Mouse (Mus musculus): Measurements from ENCODE around the gene Klrb1a. TPM values are rescaled to one million over a fixed set of nuclear protein-coding genes. Genes with fewer than 3 reads are reported as not detected.

Gene Klrb1a
- polyA plus RNA-seq, 1 experiment, result not detected

- TF ChIP-seq POLR2A (IDR thresholded peaks at IDR 0.05; ENCODE audit: borderline replicate concordance, control insufficient read depth, low read depth, low read length) (no peak), CTCF (IDR thresholded peaks at IDR 0.05; ENCODE audit: control insufficient read depth, insufficient read depth, low read length) (no peak)
- WGBS, result 64% methylated on average over 4 of the region's 4 CpGs
- no peak overlapping the region for H3K27ac ChIP-seq (ENCODE audit: control insufficient read depth, insufficient read depth, low read depth, low read length, poor library complexity)
Measured at GRCm38 (mm10) chr6:128589426-128589825, 33.9 kb downstream of the Klrb1a start.

GRCm38 (mm10) chr6:128587619-128588018 is 35.7 kb downstream of the Klrb1a start:
- TF ChIP-seq CTCF (IDR thresholded peaks at IDR 0.05; ENCODE audit: control insufficient read depth, insufficient read depth, low read length) (no peak), POLR2A (IDR thresholded peaks at IDR 0.05; ENCODE audit: borderline replicate concordance, control insufficient read depth, low read depth, low read length) (no peak)
- Histone ChIP-seq H3K4me1 (ENCODE audit: control insufficient read depth, insufficient read depth, low read length) (no peaks in the 10 kb centered on the region; the same call in 1 of the 2 replicates), H3K4me3 (replicated peaks; ENCODE audit: control insufficient read depth, low read depth, low read length) (no peak overlapping the region), H3K27ac (ENCODE audit: control insufficient read depth, insufficient read depth, low read depth, low read length, poor library complexity) (no peak overlapping the region; the same call in 1 of the 2 replicates)
- WGBS, result 59% methylated on average over 6 of the region's 6 CpGs

More at GRCm38 (mm10) chr6:128589426-128589825, 33.9 kb downstream of the Klrb1a start:
- Histone ChIP-seq H3K4me3 (replicated peaks; ENCODE audit: control insufficient read depth, low read depth, low read length) (no peak overlapping the region), H3K4me1 (ENCODE audit: control insufficient read depth, insufficient read depth, low read length) (no peaks in the 10 kb centered on the region; the same call in 1 of the 2 replicates)

GRCm38 (mm10) chr6:128585642-128586245 is 37.6 kb downstream of the Klrb1a start:
- TF ChIP-seq CTCF (IDR thresholded peaks at IDR 0.05; ENCODE audit: control insufficient read depth, insufficient read depth, low read length) (no peak), POLR2A (IDR thresholded peaks at IDR 0.05; ENCODE audit: borderline replicate concordance, control insufficient read depth, low read depth, low read length) (no peak)
- WGBS, result 57% methylated on average over 11 of the region's 11 CpGs

GRCm38 (mm10) chr6:128584070-128584660 is 39.2 kb downstream of the Klrb1a start:
- no peak overlapping the region for H3K27ac ChIP-seq (ENCODE audit: control insufficient read depth, insufficient read depth, low read depth, low read length, poor library complexity)
- TF ChIP-seq CTCF (IDR thresholded peaks at IDR 0.05; ENCODE audit: control insufficient read depth, insufficient read depth, low read length) (no peak), POLR2A (IDR thresholded peaks at IDR 0.05; ENCODE audit: borderline replicate concordance, control insufficient read depth, low read depth, low read length) (no peak)
- 22% methylated on average over 10 of the region's 10 CpGs for WGBS
- no peak overlapping the region for H3K4me3 ChIP-seq (replicated peaks; ENCODE audit: control insufficient read depth, low read depth, low read length)
- H3K4me1 ChIP-seq (ENCODE audit: control insufficient read depth, insufficient read depth, low read length), result no peaks in the 10 kb centered on the region; the same call in 1 of the 2 replicates

More at GRCm38 (mm10) chr6:128585642-128586245, 37.6 kb downstream of the Klrb1a start:
- Histone ChIP-seq H3K4me3 (replicated peaks; ENCODE audit: control insufficient read depth, low read depth, low read length) (no peak overlapping the region), H3K27ac (ENCODE audit: control insufficient read depth, insufficient read depth, low read depth, low read length, poor library complexity) (no peak overlapping the region), H3K4me1 (ENCODE audit: control insufficient read depth, insufficient read depth, low read length) (no peaks in the 10 kb centered on the region; the same call in 1 of the 2 replicates)

- no peak within 1 kb of the TSS for H3K27ac ChIP-seq (ENCODE audit: control insufficient read depth, insufficient read depth, low read depth, low read length, poor library complexity)
- 67% methylated on average over 11 of the region's 11 CpGs for WGBS
- H3K4me1 ChIP-seq (ENCODE audit: control insufficient read depth, insufficient read depth, low read length), result no peaks in the 10 kb centered on the region
- H3K4me3 ChIP-seq (replicated peaks; ENCODE audit: control insufficient read depth, low read depth, low read length), result no peak within 1 kb of the TSS
- no peak for TF ChIP-seq CTCF (IDR thresholded peaks at IDR 0.05; ENCODE audit: control insufficient read depth, insufficient read depth, low read length)
- no peak for TF ChIP-seq POLR2A (IDR thresholded peaks at IDR 0.05; ENCODE audit: borderline replicate concordance, control insufficient read depth, low read depth, low read length)
Measured at GRCm38 (mm10) chr6:128581508-128581907, 41.8 kb downstream of the Klrb1a start, which contains the start of gene A2ml1. A2ml1 (minus strand) TSS chr6:128581608.

- no peak for TF ChIP-seq CTCF (IDR thresholded peaks at IDR 0.05; ENCODE audit: control insufficient read depth, insufficient read depth, low read length)
- no peak for TF ChIP-seq POLR2A (IDR thresholded peaks at IDR 0.05; ENCODE audit: borderline replicate concordance, control insufficient read depth, low read depth, low read length)
- H3K4me3 ChIP-seq (replicated peaks; ENCODE audit: control insufficient read depth, low read depth, low read length), result no peak overlapping the region
- WGBS, result 74% methylated on average over 9 of the region's 9 CpGs
- no peak overlapping the region for H3K27ac ChIP-seq (ENCODE audit: control insufficient read depth, insufficient read depth, low read depth, low read length, poor library complexity)
- no peaks in the 10 kb centered on the region for H3K4me1 ChIP-seq (ENCODE audit: control insufficient read depth, insufficient read depth, low read length)
Measured at GRCm38 (mm10) chr6:128577301-128577700, 46.0 kb downstream of the Klrb1a start.

- WGBS, result 86% methylated on average over 11 of the region's 11 CpGs
- H3K4me1 ChIP-seq (ENCODE audit: control insufficient read depth, insufficient read depth, low read length), result no peaks in the 10 kb centered on the region
- TF ChIP-seq POLR2A (IDR thresholded peaks at IDR 0.05; ENCODE audit: borderline replicate concordance, control insufficient read depth, low read depth, low read length) (no peak), CTCF (IDR thresholded peaks at IDR 0.05; ENCODE audit: control insufficient read depth, insufficient read depth, low read length) (no peak)
Measured at GRCm38 (mm10) chr6:128566589-128566988, 56.7 kb downstream of the Klrb1a start.

More at GRCm38 (mm10) chr6:128566589-128566988, 56.7 kb downstream of the Klrb1a start:
- H3K4me3 ChIP-seq (replicated peaks; ENCODE audit: control insufficient read depth, low read depth, low read length), result no peak overlapping the region
- H3K27ac ChIP-seq (ENCODE audit: control insufficient read depth, insufficient read depth, low read depth, low read length, poor library complexity), result no peak overlapping the region

Other genes starting within 250 kb of the Klrb1a start
- not detected in 2 replicates for gene Tex52, start 248.1 kb downstream of the Klrb1a start, polyA plus RNA-seq (2011; ENCODE audit: insufficient read depth, insufficient read length, low replicate concordance, missing spikeins)
- not detected in 2 replicates for gene Gm44596, start 248.0 kb downstream of the Klrb1a start, polyA plus RNA-seq (2011; ENCODE audit: insufficient read depth, insufficient read length, low replicate concordance, missing spikeins)
- 1.3 TPM in 1 of 2 replicates, not detected in the other for gene Nrip2, start 224.2 kb downstream of the Klrb1a start, polyA plus RNA-seq (2011; ENCODE audit: insufficient read depth, insufficient read length, low replicate concordance, missing spikeins)
- 11.4 and 38.0 TPM in 2 replicates for gene Itfg2, start 198.6 kb downstream of the Klrb1a start, polyA plus RNA-seq (2011; ENCODE audit: insufficient read depth, insufficient read length, low replicate concordance, missing spikeins)
- 51.6 and 77.3 TPM in 2 replicates for gene Fkbp4, start 184.9 kb downstream of the Klrb1a start, polyA plus RNA-seq (2011; ENCODE audit: insufficient read depth, insufficient read length, low replicate concordance, missing spikeins)
- gene Pzp, start 96.8 kb downstream of the Klrb1a start, polyA plus RNA-seq (2011; ENCODE audit: insufficient read depth, insufficient read length, low replicate concordance, missing spikeins), result 1.1 and 8.5 TPM in 2 replicates
- not detected in 2 replicates for gene A2ml1, start 41.9 kb downstream of the Klrb1a start, polyA plus RNA-seq (2011; ENCODE audit: insufficient read depth, insufficient read length, low replicate concordance, missing spikeins)
- gene Clec2h, start 38.9 kb upstream of the Klrb1a start, polyA plus RNA-seq (2011; ENCODE audit: insufficient read depth, insufficient read length, low replicate concordance, missing spikeins), result 0.97 TPM in 1 of 2 replicates, not detected in the other
- 1.3 TPM in 1 of 2 replicates, not detected in the other for gene Klrb1, start 99.5 kb upstream of the Klrb1a start, polyA plus RNA-seq (2011; ENCODE audit: insufficient read depth, insufficient read length, low replicate concordance, missing spikeins)
- gene Klrb1c, start 165.7 kb upstream of the Klrb1a start, polyA plus RNA-seq (2011; ENCODE audit: insufficient read depth, insufficient read length, low replicate concordance, missing spikeins), result 0.77 and 6.6 TPM in 2 replicates
- gene Gm44511, start 202.8 kb upstream of the Klrb1a start, polyA plus RNA-seq (2011; ENCODE audit: insufficient read depth, insufficient read length, low replicate concordance, missing spikeins), result 2.3 TPM in 1 of 2 replicates, not detected in the other
- gene Klrb1b, start 202.8 kb upstream of the Klrb1a start, polyA plus RNA-seq (2011; ENCODE audit: insufficient read depth, insufficient read length, low replicate concordance, missing spikeins), result 0.68 TPM in 1 of 2 replicates, not detected in the other